Mouse (Mus musculus) liver, adult (tissue): ENCODE measurements around the gene Nbas.

ENCODE experiments used
- GATA4 ChIP-seq: IDR thresholded peaks from 2 replicates; pipeline ENCODE4 v1.6.1; 2014; ENCODE audit warnings: mild to moderate bottlenecking, low read length; ENCODE audit not compliant: insufficient replicate concordance

The Nbas gene

DNA sequence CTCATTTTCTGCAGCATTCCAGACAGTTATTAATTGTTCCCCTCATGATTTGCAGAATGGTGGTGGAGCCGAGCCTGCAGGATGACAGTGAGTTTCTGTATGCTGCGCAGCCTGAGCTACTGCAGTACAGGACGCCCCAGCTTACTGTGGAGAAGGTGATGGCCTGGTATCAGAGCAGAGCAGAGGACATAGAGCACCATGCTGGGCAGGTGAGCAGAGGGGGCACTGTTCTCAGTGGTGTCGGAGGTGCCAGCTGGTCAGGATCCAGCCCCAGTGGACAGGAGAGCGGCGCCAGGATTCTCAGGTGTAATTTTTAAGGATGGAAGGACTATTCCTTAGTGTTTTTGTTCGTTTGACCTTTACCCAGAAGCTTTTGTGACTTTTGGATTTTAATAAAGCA, 87.8 kb downstream of the Nbas start:
- TF ChIP-seq GATA4: no peak

DNA sequence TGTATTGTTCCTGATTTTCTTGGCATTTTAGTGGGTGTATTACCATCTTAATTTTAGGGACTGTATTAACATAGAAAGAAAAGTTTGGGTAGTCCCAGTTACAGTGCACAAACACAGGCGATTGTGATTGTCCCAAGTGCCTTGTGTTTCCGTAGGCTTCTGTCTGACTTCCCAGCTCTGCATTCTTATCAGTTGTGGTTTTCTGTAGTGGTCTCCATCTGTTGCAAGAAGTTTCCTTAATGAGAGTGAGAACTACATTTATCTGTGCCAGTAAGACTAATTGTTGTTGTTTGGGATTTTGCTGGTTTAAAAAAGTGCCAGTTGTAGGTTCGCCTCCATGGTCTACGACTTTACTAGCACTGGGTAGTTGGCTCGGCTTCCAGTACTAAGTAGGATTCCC, 88.3 kb downstream of the Nbas start:
- TF ChIP-seq GATA4: no peak

DNA sequence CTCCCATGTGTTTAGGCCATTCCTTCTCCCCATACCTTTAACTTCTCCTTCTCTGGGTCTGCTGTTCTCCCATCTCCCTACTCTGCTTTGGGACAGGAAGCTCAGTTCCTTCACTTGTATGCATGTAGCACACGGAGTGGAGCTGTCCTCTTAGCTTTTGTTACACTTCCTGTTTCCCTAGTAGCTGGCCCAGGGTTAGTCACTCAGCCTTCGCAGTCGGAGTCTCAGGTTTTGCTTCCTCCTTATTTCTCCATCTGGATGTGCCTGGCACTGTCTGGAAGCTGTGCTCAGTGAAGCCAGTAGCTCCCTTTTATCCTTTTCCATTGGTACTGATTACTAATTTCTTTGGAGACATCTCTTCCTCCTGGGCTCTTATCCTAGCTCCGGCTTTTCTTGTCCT, 89.9 kb downstream of the Nbas start:
- no peak for TF ChIP-seq GATA4

DNA sequence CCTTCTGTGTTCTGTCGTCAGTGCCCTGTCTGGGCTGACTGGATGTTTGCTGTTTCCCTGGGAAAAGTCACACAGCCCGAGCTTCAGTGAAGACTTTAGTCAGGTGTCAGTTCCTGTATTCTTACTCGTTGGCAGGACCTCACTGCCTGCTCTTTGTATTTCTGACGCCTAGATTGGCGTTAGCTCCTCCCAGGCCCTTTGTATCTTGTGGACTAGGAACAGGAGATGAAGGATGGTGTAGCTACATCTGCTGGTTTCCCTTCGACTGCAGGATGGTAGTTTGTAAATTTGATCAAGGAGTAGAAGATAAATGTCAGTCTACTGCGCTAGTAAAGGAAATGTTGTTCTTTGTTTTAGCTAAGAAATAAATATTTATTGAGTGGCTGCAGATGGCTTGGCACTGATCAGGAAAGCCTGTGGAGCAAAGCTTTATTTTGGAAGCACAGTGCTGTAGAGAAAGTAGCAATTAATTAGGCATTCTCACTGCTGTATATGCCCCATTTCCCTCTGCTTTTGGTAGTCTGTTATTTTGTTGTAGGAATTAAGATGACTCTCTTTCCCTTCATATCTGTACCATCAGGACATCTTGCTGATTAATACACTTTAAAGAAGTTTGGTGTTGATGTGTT, 91.4 kb downstream of the Nbas start:
- TF ChIP-seq GATA4: no peak

DNA sequence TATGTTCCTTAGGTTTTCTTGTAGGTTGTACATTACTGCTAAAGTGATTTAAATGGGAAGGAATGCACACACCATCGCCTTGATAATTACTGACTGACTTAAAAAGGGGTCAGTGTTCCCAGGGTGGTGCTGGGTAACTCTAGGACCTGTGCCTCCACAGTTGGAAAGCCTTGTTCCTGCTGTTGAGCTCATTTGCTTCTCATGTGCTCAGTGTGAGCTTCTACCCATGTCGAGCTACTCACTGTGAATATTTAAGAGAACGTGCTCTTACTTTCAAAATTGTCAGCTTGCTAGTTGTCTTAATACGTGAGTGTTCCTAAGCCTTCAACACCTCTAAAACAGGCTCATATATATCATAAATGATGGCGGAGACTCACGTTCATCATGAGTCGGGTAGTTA, 112.6 kb downstream of the Nbas start:
- no peak for TF ChIP-seq GATA4

DNA sequence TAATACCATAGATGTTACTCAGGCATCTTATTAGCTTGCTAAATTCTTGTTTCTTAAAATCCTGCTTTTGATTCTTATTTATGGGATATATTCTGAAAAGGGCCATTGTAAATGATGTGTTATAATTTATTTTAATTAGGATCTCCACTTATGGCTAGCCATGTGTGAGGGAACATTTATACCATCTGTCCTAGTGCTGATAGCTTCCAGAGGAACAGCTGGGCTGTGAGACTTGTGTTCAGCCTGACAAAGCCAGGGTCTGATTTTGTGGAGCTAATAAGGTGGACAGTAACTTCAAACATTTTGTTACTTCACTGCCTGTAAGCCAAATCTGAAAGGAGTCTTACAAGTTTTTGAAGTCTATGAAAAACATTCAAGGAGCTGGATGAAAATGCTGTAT, 113.1 kb downstream of the Nbas start:
- TF ChIP-seq GATA4: no peak

DNA sequence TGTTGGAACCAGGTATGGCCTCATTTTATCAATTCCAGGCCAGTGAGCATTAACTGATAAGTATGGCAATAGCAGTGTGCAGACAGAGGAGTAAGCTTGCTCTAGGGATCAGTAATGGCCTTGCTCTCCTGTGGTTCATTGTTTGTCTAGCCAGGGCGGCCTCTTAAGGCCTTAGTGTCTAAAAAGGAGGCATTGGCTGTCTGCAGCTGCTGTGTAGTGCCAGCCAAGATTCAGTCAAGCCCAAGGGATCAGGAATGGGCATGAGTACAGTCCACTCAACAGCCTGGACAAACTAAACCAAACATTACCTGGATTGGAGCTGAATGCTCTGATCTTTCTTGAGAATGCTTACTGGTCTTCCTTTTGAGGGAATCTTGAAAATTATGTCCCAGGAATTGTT, 120.7 kb downstream of the Nbas start:
- TF ChIP-seq GATA4: no peak

DNA sequence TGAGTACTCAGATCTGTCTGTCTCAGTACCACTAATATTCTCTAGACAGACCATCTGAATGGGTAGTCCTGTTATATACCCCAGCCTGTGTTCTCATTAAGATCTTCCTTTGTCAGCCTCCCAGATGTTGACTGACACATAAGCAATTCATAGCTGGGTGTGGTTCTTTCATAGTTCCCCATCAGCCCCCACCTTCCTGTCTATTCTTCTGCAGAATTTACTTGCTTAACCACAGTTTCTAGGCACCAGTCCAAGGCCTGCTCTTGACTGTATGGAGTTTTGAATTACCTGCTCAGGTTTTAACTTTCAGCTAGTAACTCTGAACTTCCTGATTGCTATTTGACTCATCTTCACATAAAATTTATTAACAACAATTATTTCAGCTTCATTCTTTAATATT, 141.3 kb downstream of the Nbas start:
- no peak for TF ChIP-seq GATA4

DNA sequence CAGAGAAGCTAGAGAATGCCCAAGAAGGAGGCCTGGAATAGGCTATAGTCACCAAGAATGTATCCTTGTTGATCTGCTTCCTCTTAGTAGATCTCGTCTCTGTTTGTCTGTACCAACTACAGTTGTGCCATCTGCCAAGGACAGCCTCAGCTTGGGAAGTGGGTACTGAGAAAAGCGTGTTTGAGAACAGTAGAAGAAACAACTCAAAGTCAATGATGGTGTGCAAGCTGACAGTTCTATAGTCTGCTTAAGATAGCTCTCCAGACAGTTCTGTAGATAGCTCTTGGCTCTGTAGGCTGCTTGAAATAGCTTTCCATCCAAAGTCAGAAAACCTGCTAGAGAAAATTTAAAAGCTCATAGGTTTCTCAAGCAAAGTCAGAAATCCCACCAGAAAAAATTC, 149.7 kb downstream of the Nbas start:
- no peak for TF ChIP-seq GATA4

DNA sequence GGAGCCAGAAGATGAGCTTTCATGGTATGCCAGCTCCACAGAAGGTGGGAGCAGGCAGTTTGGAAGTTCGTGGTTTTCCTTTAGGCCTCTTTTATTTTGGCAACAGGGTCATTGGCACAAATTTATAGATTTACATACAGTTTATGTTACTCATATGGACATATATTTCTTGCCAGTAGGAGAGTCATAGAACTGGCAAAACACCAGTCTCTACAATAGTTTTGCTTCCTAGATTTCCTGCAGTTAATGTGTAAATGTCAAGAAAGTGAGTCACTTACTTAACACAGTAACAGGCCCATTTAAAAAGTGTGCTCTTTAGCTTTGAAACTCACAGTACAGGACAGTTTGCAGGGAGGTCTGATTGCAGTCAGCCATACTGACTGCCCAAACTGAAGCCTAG, 161.3 kb downstream of the Nbas start:
- no peak for TF ChIP-seq GATA4

DNA sequence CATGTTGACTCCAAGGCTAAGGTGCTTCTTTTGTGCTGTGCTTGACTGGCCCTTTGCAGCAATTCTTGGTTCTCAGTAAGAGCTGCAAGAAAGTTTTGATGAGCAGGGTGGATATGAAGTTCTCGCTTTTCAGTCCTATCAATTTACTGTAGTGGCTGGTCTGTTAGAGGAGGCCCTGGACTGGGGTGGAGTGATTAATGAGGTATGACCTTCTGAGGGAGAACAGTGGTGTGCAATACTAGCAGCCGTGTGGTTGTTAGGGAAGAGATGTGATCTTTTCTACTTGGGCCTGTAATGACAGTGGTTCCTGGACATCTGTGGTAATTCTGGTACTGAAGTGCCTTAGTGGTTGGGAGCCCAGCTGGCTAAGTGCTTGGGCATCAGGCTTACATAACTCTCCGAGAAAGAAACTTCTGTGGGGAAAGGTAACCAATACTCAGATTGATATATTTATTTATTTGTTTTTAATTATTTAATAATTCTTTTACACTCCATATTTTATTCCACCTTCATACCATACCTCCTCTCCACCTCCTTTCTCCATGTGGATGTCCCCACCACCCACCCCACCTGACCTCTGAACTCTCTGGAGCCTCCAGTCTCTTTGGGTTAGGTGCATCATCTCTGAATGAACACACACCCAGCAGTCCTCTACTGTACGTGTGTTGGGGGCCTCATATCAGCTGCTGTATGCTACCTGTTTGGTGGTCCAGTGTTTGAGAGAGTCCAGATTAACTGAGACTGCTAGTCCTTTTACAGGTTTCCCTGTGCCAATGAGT, 175.9 kb downstream of the Nbas start:
- no peak for TF ChIP-seq GATA4

DNA sequence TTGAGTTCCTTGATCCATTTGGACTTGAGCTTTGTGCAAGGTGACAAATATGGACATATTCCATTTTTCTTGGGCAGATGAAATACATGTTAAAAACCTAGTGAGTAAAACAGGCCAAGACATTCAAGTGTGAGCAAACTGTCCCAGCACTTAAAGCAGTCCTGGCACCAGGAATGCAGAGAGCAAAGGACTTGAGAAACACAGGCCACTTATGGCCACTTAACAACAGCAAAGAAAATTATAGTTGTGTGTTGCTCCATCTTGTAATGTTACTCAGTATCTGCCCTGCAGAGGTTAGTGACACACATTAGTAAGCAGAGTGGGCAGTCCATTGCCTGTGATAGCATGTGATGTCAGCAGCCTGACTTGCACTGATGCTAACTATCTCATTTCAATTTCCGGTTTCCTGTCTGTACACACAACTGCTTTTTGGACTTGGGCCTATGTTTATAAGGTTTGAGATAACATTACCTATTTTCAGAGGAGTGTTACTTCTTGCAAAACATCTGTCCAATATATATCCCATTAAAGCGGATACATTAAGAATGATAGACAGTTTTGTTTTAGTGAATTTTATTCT, 176.6 kb downstream of the Nbas start:
- 0 out of 2 replicates have a peak, but pooled peaks have one; percentile 16 for TF ChIP-seq GATA4

DNA sequence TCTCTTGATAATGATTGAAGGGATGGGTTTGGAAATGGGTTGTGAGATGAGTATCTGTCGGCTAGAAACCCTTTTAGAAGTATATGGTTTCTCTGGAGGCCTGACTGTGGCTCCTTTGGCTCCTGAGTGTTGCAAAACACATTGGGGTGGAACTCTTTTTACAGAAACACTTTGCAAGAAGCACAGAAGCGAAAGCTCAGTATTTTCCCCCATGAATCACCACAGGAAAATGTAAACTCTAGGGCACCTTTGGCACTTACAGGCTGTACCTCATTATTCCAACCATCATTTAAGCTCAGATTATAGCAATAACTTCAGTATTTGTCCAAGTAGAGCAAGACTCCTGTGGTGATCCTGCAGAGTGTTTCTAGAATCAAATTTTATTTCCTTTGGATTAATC, 180.0 kb downstream of the Nbas start:
- TF ChIP-seq GATA4: no peak

DNA sequence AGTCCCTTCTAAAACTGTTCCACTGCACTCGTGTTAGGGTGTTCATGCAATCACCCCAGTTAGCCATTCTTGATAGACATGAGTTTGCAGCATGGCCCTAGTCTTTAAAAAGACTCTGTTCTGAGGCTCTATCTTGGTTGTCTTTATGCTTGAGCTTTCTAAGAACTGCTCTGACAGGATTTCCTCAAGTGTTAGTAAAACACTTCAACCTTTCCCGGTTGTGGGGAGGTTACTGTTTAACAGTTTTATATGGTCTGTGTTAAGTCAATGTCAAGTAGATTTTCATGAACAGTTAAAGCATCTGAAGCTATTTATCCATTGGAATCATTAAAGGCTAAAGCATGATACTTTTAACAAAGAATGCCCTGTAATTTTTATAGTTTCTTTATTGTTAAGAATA, 183.1 kb downstream of the Nbas start:
- no peak for TF ChIP-seq GATA4

DNA sequence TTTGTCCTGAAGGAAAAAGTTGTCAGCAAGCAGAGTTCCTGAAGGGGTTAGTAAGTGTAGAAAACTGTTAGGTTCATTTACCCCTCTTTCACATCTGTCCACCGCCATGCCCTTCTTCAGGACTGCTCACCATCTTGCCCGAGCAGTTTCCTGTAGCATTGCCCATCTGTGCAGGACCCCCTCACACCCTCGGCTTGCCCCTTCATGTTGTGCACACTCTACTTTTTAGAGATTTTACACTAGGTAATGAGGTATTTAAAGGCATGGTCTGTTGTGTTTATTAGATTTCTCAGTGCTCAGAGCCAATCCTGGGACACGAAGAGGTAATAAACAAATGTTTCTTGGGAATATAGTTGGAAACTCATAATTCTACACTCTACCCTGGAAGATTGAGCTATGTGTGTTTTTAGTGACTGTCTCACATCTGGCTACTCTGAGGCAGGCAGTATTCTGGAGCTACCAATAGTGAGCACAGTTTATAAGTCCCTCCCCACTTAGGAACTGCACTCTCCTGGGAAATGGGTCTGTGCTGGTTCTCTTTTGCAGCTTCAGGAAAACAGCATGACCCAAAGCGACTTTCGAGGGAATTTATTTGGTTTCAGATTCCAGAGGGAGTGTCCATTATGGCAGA, 191.4 kb downstream of the Nbas start:
- TF ChIP-seq GATA4: no peak

DNA sequence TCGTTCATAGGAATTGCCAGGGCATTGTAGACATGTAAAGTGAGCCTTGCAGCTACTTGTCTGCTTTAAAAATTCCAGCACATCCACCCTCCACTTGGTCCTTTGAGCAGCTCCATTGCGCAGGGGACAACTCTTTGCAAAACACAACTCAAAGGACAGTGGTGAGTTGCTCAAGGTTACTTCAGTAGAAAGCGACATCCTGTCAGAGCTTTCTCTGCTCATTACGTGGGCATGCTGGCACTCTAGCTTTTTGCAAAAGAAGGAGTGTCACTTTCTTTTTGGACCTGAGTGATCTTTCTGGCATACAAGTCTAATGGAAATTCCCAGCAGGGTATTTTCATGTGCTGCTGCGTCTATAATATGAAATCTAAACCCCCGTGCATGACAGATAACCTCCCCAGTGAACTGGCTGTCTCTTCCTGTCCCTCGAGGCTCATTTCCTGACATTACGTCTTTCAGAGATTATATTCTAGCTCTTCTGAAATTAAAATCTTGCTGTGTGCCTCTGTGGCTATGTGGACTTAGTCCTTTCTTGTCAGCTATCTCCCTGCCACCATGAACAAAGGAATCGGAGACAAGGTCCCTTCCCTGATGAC, 192.7 kb downstream of the Nbas start:
- peak; percentile 71; the same call in 1 of the 2 replicates for TF ChIP-seq GATA4
